Mouse (Mus musculus) T-helper 1 cell (primary cell): ENCODE data around the gene Tle2.

ENCODE experiments used
- in situ Hi-C: fragments of 300-600 bp; cut with MboI, MseI; formaldehyde crosslinking; loops from one replicate; pipeline ENCODE4 v1.15.1; 2025; ENCODE audit warnings: high pct_unique_total_duplicates

The Tle2 gene

DNA sequence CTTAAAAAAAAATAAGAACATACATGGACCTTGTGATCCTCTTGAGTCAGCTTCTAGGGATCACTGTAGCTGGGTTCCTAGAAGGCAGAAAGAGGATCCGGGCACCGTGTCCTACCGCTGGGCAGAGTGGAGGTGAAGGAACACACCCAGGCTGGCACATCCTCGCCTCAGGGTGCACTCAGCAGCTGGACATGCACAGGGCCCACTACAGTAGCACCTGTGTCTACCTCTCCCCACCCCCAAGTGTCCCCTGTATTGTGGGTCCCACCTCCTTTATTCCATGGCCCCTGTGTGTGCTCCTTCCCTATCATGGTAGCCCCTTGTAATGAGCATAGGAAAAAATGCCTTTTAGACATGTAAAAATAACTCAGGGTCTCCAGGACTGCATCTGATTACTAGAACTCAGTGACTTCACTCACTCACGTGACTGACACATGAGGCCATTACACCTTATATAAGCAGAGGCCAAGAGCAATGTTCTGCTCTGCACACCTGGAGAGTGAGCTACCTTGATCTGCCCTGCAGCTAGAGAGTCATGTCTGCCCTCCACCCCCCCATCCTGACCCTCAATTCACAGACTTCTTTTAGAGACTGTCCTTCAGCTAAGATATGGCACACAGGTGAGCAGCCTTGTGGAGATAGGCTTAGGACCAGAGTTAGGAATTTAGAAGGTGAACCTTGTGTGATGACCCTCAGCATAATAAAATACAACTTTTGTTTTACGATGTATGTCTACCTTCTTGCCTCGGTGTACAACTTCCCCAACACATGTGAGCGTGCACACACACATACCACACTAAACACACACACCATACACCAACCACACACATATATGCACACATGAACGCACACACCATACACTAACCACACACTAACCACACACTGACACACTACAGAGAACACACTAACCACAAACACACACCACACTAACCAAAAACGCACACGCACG, 29.9 kb downstream of the Tle2 start:
- in situ Hi-C loops, result loop anchor here (5.0 kb wide), 1 partner anchor 37 kb away; no protein-coding TSS in a partner anchor

- in situ Hi-C loops, result loop anchor here (5.0 kb wide), 1 partner anchor 38 kb away; no protein-coding TSS in a partner anchor
Measured at GRCm38 (mm10) chr10:81604968-81605665, 30.8 kb downstream of the Tle2 start.

- in situ Hi-C loops, result no loop called here
Measured at GRCm38 (mm10) chr10:81605666-81605973, 31.3 kb downstream of the Tle2 start.

DNA sequence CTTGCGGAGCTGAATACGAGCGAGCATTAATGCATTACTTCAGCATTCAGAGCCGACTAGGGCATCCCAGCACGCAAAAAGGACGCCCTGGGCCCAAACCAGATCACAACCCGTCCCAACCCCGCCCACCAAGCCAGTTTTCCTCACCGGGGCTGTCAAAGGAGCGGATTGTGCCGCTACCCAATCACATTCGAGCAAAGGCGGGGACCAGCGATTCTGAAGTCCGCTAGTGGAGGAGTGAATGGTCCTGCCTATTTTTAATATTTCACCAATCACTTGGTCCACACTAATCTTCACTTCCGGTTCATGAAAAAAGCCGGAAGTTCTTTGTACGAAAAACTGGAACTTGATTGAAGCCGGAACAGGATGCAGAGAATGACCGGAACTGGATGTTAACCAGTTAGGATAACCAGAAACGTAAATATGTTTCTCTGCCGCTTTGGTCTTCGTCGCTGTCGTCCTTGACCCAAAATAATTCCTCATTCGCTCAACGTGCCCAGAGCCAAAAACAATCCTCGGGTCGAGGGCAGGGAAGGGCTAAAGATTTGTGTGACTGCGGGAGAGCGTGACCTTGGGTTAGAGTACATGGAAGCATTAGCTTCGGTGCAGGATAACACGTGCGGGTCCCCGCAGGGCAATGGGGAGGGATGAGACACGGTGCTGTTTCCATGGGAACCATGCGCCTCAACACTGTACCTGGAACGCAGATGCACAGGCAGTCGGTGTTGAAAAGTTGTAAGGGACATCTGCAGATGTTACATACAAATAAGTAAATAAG, 31.8 kb downstream of the Tle2 start, which contains the start of gene BC025920:
TSS of gene BC025920 (plus strand) at position 297 of the 778 bp plus-strand sequence.
- in situ Hi-C loops, result no loop called here

- in situ Hi-C loops, result no loop called here
Measured at GRCm38 (mm10) chr10:81608308-81608707, 33.9 kb downstream of the Tle2 start.

GRCm38 (mm10) chr10:81612779-81613178, 38.4 kb downstream of the Tle2 start:
- in situ Hi-C loops, result no loop called here

GRCm38 (mm10) chr10:81615486-81615885, 41.1 kb downstream of the Tle2 start:
- in situ Hi-C loops, result no loop called here

GRCm38 (mm10) chr10:81619976-81620375, 45.6 kb downstream of the Tle2 start:
- in situ Hi-C loops, result no loop called here

- in situ Hi-C loops, result no loop called here
Measured at GRCm38 (mm10) chr10:81620786-81621185, 46.4 kb downstream of the Tle2 start.

DNA sequence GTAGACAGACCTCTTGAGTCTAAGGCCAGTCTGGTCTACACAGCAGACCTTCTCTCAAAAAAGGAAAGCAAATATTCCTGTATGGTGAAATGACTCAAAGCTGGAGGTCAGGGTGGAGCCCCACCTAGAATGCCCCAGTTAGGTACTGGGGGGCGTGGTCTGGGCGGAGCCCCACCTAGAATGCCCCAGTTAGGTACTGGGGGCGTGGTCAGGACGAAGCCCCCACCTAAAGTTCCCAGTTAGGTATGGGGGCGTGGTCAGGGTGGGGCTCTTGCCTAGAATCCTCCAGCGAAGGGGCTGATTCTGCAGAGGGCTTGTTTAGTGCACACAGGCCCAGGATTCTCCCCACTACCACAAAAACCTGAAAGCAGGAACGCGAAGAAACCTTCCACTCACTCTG, 49.1 kb downstream of the Tle2 start:
- in situ Hi-C loops, result no loop called here

DNA sequence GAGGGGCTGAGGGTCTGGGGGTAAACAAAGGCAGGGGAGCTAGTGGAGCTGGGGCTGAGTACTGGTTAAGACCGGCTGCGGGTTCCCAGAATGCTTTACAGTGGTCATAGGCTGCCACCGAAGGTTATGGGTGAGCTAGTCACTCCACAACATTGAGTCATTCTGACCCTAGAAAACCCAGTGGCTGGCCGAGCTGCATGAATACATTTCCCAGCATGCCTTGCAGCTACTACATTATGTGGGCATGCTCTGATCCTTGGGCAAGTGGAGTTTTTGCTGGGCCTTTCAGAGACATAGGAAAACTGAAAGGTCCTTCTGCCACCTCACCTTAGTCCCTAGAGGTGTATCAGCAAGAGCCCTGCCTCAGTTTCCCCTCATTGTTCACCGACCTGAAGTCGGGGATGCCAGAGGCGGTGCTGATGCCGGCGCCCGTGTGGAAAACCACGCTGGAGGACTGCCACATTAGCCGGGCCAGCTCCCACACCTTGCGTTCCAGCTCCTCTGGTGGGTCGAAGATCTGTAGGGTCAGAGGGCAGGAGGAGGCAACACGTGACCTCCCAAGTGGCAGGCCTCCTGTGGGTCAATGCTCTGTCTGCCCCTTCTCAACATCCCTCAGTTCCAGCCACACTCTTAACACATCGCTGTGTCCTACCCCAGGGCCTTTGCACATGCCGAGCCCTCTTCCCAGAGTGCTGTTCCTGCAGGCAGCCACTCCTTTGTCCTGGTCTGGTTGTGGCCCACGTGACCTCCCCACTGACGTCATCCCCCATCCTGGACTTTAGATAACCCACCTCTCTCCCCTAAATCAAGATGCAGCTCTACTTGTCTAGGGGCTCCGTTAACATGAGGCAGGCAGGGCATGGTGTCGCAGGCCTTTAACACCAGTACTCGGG, 52.0 kb downstream of the Tle2 start:
- in situ Hi-C loops, result loop anchor here (25.0 kb wide), 1 partner anchor 1911 kb away; the partner anchor contains the start of genes Aldh1l2 and Washc4

- in situ Hi-C loops, result loop anchor here (25.0 kb wide), 1 partner anchor 1910 kb away; the partner anchor contains the start of genes Aldh1l2 and Washc4
Measured at GRCm38 (mm10) chr10:81626994-81627835, 52.9 kb downstream of the Tle2 start, which contains the start of gene Sirt6. TSS of gene Sirt6 (minus strand) at chr10:81627797.

GRCm38 (mm10) chr10:81627836-81628220, 53.5 kb downstream of the Tle2 start:
- in situ Hi-C loops, result loop anchor here (25.0 kb wide), 1 partner anchor 1909 kb away; the partner anchor contains the start of genes Aldh1l2 and Washc4

GRCm38 (mm10) chr10:81628390-81628789, 54.0 kb downstream of the Tle2 start, which contains the start of gene Ankrd24:
TSS of gene Ankrd24 (plus strand) at chr10:81628540.
- in situ Hi-C loops, result loop anchor here (25.0 kb wide), 1 partner anchor 1909 kb away; the partner anchor contains the start of genes Aldh1l2 and Washc4

DNA sequence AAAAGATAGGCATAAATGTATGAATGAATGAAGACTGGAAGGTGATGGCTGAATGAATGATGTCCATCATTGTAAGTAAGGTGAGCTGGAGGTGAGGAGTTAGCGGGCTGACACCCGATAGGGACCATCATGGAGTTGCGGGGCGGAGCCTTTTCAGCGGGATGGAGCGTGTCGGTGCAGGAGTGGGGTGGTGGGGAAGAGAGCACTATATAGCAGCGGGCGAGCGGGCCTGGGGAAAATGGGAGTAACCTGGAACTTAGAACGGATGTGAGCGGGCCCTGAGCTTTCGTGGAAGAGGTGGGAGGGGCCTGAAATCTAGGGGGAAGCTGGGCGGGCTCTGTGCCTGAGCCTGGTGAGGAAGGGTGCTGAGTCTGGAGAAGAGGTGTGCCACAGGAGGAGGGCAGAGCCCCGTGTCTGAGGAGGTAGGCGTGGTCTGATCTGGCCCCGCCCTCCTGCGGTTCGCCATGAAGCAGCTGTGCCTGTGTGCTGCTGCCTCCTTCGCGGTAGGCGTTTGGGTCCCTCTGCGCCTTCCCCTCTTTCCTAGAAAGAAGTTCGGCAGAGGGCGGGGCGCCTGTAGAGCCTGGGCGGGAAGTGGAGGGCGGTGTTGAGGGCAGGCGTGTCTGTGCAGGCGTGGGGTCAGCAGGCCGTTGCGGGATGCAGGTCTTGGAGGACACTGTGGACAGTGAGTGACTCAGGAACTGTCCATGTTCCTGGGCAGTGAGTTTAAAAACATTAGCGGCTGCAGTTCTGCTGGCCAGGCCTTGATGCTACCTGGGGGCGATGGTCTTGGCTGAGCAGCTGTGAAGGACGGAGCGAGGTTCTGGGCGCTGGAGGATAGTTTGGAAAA, 59.1 kb downstream of the Tle2 start:
- in situ Hi-C loops, result loop anchor here (10.0 to 25.0 kb wide), 2 partner anchors 71 to 1904 kb away; partner anchors contain the start of genes Aldh1l2, Washc4 and Zfp433

DNA sequence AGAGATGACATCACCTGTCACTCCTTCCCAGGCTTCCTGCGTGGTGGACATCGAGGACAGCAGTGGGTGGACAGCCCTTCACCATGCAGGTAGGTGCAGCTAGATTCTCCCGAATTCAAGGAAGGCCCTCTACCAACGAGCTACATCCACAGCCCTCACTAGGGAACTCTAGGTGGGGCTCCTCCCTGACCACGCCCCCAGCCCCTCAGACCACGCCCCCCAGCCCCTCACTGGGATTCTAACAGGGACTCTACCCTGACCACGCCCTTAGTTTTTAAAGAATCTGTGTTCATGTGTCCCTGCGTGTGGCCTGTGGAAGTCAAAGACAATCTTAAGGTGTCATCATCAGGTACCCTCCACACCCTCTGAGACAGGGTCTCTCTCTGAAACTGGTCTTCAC, 62.0 kb downstream of the Tle2 start:
- in situ Hi-C loops, result loop anchor here (5.0 to 25.0 kb wide), 3 partner anchors 68 to 1901 kb away; partner anchors contain the start of genes Aldh1l2, Washc4 and Zfp433

DNA sequence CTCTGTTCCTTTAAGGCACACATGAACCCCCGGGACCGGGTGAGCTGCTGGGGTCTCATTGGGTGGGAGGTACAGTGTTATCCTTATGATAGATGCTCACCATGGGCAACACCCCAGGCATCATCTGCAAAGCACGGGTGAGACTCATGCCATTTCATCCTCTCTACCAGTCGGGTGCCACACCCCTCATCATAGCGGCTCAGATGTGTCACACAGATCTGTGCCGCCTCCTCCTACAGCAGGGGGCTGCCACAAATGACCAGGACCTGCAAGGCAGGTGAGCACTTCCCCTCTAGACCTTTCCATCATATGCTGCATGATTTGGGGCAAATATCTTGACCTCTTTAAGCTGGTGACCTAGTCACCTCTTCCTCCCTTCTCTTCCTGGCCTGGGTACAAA, 63.7 kb downstream of the Tle2 start:
- in situ Hi-C loops, result loop anchor here (5.0 to 25.0 kb wide), 3 partner anchors 67 to 1899 kb away; partner anchors contain the start of genes Aldh1l2, Washc4 and Zfp433
